Mouse (Mus musculus) B cell, adult 2 months (primary cell): ENCODE measurements around the gene Zfp174.
"Not testable (repeated sequence)": the region's sequence is repeated elsewhere in the genome, so short reads cannot be mapped to it uniquely, and the experiment has no call there.

ENCODE experiments used
- DNase-seq, 2 experiments: peaks; one replicate each; pipeline ENCODE4 v3.0.0; 2022

Gene Zfp174

GRCm38 (mm10) chr16:3846711-3847518 is at the start of gene Zfp174:
Gene Zfp174, plus strand, starts transcription at chr16:3847268.
- DNase-seq, result peak; percentile 89 to 93

DNA sequence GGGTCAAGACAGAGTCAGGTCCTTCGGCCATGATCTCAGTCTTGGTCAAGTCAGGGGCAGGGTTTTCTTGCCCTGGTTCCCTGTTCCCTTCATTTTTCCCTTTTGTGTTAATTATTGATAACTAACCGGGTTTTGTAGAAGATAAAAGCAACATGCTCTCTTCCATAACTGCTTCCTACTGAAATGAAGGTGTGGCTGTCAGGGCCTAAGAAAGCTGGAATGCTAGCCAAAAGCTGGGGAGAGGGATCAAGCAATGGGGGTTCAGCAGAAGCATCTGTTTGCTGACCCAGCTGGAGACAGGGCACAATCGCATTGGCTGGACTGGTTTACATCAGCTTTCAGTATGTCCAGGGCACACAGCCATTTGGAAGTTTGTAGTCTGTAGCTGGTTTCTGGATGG is 38.9 kb upstream of the Zfp174 start:
- no peak for DNase-seq

DNA sequence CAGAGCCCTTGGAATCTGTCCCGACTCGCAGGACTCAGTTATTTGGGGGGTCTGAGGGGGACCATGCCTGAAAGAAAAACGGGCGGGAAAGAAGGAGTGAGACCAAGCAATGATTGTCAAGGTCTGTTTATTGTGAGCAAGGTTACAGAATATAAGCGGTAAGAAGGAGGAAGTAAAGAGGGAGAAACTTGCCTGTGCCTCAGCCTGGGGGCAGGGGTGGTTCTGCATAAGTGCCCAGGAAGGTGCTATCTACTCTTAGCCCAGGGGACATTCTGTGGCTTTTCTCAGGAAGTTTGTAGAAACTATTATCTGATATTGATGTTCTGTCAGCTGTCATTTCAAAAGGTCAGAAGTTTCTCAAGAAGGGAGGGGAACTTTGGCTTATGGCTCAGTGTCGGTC is 32.4 kb upstream of the Zfp174 start:
- peak; percentile 75 to 80 for DNase-seq

- DNase-seq, result no peak
Observed at GRCm38 (mm10) chr16:3820202-3820601, 26.9 kb upstream of the Zfp174 start.

GRCm38 (mm10) chr16:3828021-3828420 is 19.0 kb upstream of the Zfp174 start:
- DNase-seq, result no peak

DNA sequence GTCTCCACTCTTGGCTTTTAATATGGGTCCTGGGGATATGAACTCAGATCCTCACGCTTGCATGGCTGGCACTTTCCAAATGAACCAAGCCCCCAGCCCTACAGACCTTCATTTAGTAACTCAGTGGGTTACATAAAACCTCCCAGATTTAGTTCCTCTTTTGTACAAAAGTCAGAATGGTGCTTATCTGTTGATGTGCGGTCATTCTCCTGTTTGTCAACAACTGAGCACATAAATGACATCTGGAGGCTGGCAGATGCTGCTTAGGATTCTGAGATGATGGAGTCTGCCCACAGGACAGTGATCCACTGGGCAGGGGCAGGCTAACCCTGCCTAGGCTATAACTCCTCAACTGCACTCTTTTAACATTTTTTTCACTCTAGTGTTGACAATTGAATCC is 17.3 kb upstream of the Zfp174 start:
- no peak for DNase-seq

- peak; percentile 24 to 31 for DNase-seq
Observed at GRCm38 (mm10) chr16:3830588-3831109, 16.4 kb upstream of the Zfp174 start, which contains the start of gene Olfr15. Gene Olfr15, plus strand, starts transcription at chr16:3830878.

DNA sequence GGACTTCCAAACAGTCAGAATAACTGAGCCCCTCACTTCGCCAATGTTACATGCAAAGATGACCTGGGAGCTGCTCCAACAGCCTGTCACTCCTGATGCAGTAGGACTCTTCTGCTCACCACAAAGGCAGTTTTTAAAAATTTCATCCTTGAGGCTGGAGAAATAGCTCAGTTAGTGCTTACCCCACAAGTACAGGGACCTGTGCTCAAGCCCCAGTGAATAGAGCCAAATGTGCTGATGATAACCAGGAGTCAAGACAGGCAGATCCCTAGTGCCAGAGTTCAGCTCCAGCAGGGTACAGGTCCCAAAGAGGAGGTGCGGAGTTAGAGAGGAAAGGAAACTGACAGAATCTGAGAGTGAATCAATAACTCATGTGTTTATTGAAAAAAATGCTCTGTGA is 11.6 kb upstream of the Zfp174 start:
- no peak for DNase-seq

DNA sequence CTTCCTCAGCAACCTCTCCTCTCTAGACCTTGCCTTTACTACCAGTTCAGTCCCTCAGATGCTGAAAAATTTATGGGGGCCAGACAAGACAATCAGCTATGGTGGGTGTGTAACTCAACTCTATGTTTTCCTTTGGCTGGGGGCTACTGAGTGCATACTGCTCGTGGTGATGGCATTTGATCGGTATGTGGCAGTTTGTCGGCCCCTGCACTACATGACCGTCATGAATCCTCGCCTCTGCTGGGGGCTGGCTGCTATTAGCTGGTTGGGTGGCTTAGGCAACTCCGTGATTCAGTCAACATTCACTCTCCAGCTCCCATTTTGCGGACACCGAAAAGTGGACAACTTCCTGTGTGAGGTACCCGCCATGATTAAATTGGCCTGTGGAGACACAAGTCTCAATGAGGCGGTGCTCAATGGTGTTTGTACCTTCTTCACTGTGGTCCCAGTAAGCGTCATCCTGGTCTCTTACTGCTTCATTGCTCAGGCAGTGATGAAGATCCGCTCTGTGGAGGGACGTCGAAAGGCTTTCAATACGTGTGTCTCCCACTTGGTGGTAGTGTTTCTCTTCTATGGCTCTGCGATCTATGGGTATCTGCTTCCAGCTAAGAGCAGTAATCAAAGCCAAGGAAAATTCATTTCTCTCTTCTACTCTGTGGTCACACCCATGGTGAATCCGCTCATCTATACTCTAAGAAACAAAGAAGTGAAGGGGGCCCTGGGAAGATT is 7.7 kb upstream of the Zfp174 start:
- DNase-seq, result peak in 1 of 2 experiments; percentile 17

DNA sequence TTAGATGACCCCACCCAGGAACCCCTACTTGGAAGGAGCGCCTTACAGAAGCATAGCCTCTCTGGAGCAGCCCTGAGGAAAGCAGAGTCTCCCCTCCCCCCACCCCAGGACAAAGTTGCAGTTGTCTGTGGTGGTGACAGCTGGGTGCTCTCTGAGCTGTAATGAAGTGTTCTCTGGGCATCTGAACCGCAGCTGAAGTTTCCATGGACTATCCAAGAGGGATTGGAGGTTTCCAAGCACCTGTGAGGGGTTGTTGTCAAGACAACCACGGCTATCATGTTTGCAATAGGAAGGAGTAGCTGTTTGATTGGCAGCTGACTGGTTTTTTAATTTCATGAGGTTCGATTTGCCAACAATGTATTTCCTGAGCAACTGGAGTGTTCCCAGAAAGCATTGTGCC is 4.1 kb upstream of the Zfp174 start:
- no peak for DNase-seq

DNA sequence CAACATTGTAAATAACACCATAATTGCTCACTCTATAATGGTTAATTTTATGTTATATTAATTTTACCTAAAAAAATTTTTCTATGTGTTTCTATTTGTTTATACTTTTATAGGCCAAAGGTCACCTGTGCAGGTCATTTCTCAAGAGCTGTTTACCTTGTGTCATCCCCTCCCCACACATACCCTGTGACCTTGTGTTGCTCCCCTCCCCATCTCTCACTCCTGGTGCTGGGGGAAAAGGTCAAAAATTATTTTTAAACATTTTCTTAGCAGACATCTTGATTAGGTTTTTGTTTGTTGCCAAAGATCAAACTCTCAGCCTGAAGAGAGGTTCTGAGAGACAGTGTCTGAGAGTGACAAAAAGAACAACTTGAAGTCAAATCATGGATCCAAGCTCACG is 3.3 kb upstream of the Zfp174 start:
- DNase-seq, result no peak

- no peak for DNase-seq
Observed at GRCm38 (mm10) chr16:3847871-3848270, 803 bp downstream of the Zfp174 start.

- peak in 1 of 2 experiments; percentile 13 for DNase-seq
Observed at GRCm38 (mm10) chr16:3848416-3848815, 1.3 kb downstream of the Zfp174 start.

DNA sequence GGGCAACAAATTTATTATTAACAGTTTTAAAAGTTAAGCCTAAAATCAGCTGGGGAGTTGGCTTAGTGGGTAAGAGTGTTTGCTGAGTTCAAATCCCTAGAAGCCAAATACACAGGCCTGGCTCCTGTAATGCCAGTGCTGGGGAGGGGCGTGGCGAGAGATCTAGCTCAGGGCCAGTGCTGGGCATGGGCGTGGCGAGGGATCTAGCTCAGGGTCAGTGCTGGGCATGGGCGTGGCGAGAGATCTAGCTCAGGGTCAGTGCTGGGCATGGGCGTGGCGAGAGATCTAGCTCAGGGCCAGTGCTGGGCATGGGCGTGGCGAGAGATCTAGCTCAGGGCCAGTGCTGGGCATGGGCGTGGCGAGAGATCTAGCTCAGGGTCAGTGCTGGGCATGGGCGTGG is 4.2 kb downstream of the Zfp174 start:
- not testable (repeated sequence) for DNase-seq

- DNase-seq, result no peak
Observed at GRCm38 (mm10) chr16:3852586-3852985, 5.5 kb downstream of the Zfp174 start.

GRCm38 (mm10) chr16:3854437-3855182 is 7.5 kb downstream of the Zfp174 start:
- no peak for DNase-seq

GRCm38 (mm10) chr16:3855776-3856175 is 8.7 kb downstream of the Zfp174 start:
- no peak for DNase-seq

GRCm38 (mm10) chr16:3859254-3859653 is 12.2 kb downstream of the Zfp174 start:
- no peak for DNase-seq

GRCm38 (mm10) chr16:3871815-3872214 is 24.7 kb downstream of the Zfp174 start:
- no peak for DNase-seq

GRCm38 (mm10) chr16:3872216-3873047 is 25.4 kb downstream of the Zfp174 start, which contains the start of gene Naa60:
Gene Naa60, plus strand, starts transcription at chr16:3872375.
- DNase-seq, result peak; percentile 83 to 84

DNA sequence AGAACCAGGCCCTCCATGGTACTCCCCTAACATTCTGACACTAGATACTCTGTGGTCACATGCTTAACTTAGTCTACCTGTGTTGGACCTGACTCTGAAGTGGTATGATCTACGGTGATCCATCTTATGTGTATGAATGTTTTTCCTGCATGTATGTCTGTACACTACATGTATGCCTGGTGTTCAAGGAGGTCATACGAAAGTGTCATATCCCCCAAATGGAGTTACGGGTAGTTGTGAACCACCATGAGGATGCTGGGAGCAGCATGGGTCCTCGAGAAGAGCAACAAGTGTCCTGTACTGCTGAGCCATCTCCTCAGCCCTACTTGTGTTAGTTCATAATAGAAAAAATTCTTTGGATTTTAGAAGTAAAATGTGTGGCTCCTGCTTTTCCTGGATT is 29.3 kb downstream of the Zfp174 start:
- no peak for DNase-seq
